Mouse (Mus musculus) midbrain, embryonic 14.5 days (tissue): ENCODE results near the gene Pold4. TPM values are rescaled to one million over a fixed set of nuclear protein-coding genes. Genes with fewer than 3 reads are reported as not detected.

ENCODE experiments used
- ATAC-seq: fragments of 200-750 bp; cut with Nextera tagmentation; 2 replicates; pipeline ENCODE4 v1.8.0; 2017; ENCODE audit warnings: moderate number of reproducible peaks, moderate library complexity; ENCODE audit not compliant: low FRiP score, low TSS enrichment
- DNase-seq: peaks from one replicate; pipeline ENCODE4 v3.0.0-alpha.2; 2015
- H3K27ac ChIP-seq: fragments of 300-500 bp; sonication (generic); replicated peaks from 2 replicates; pipeline ENCODE4 v1.5.1; 2014; ENCODE audit warnings: mild to moderate bottlenecking, low read depth, low read length, moderate library complexity
- H3K27me3 ChIP-seq: fragments of 300-500 bp; sonication (generic); 2 replicates; pipeline ENCODE4 v1.6.1; 2014; ENCODE audit warnings: low read length, control low read depth, mixed read lengths; ENCODE audit not compliant: control insufficient read depth, insufficient read depth
- H3K36me3 ChIP-seq: fragments of 300-500 bp; sonication (generic); 2 replicates; pipeline ENCODE4 v1.6.1; 2014; ENCODE audit warnings: low read length, control low read depth; ENCODE audit not compliant: control insufficient read depth, insufficient read depth
- H3K4me1 ChIP-seq: fragments of 300-500 bp; sonication (generic); 2 replicates; pipeline ENCODE4 v1.6.1; 2014; ENCODE audit warnings: mild to moderate bottlenecking, antibody characterized with exemption, low read length, control low read depth; ENCODE audit not compliant: control insufficient read depth, insufficient read depth
- H3K4me2 ChIP-seq: fragments of 300-500 bp; sonication (generic); 2 replicates; pipeline ENCODE4 v1.6.1; 2014; ENCODE audit warnings: mild to moderate bottlenecking, low read length, moderate library complexity
- H3K4me3 ChIP-seq: fragments of 300-500 bp; sonication (generic); replicated peaks from 2 replicates; pipeline ENCODE4 v1.5.1; 2014; ENCODE audit warnings: low read depth, low read length
- H3K9ac ChIP-seq: fragments of 300-500 bp; sonication (generic); replicated peaks from 2 replicates; pipeline ENCODE4 v1.6.1; 2014; ENCODE audit warnings: mild to moderate bottlenecking, low read length, moderate library complexity
- H3K9me3 ChIP-seq: fragments of 300-500 bp; sonication (generic); 2 replicates; pipeline ENCODE4 v1.6.1; 2016; ENCODE audit warnings: low read length, control low read depth, mixed read lengths; ENCODE audit not compliant: control insufficient read depth
- WGBS: fragments of 180-500 bp; shearing (Covaris S2); extraction: QIAGEN DNeasy Blood & Tissue Kit; methylation state at CpG from one replicate; pipeline ENCODE4 v1.1.7; 2014; 5-methylcytosine and 5-hydroxymethylcytosine counted together
- polyA plus RNA-seq: library from polyadenylated mRNA; unstranded; fragments of >200 nt; fragmentation: Nextera tagmentation; extraction: Ambion mirVana; gene quantifications from 2 replicates; pipeline ENCODE4 v1.2.1, GENCODE M21; 2014

The Pold4 gene
- polyA plus RNA-seq, 1 experiment from 2014 or later = 18.5 TPM

GRCm38 (mm10) chr19:4229451-4230076, 2.1 kb upstream of the Pold4 start:
- 33% methylated on average over 9 of the region's 9 CpGs for WGBS
- Histone ChIP-seq H3K4me3 (no peak overlapping the region), H3K27ac (no peak overlapping the region), H3K9ac (no peak overlapping the region), H3K36me3 (no peaks in the 10 kb centered on the region), H3K9me3 (no peaks in the 10 kb centered on the region), H3K27me3 (no peaks in the 10 kb centered on the region), H3K4me2 (no peak overlapping the region), H3K4me1 (peaks cover 11% of the 10 kb centered on the region)
- DNase-seq (no peak), ATAC-seq (no peak)

GRCm38 (mm10) chr19:4230415-4230814, 1.3 kb upstream of the Pold4 start:
- Histone ChIP-seq H3K27me3 (no peaks in the 10 kb centered on the region), H3K36me3 (no peaks in the 10 kb centered on the region)
- no peak for ATAC-seq

GRCm38 (mm10) chr19:4232186-4232572, 480 bp downstream of the Pold4 start:
- no peaks in the 10 kb centered on the region for H3K36me3 ChIP-seq
- no peak for DNase-seq
- peak overlapping the region; percentile 86 for H3K4me2 ChIP-seq
- no peak for ATAC-seq
- H3K4me3 ChIP-seq = peak overlapping the region; percentile 55
- H3K27me3 ChIP-seq = no peaks in the 10 kb centered on the region
- peak overlapping the region; percentile 68 for H3K9ac ChIP-seq
- peaks cover 11% of the 10 kb centered on the region for H3K4me1 ChIP-seq
- H3K27ac ChIP-seq = peak overlapping the region; percentile 74
- 52% methylated on average over 2 of the region's 2 CpGs for WGBS
- H3K9me3 ChIP-seq = no peaks in the 10 kb centered on the region

More at GRCm38 (mm10) chr19:4230415-4230814, 1.3 kb upstream of the Pold4 start:
- DNase-seq = no peak
- H3K4me2 ChIP-seq = no peak overlapping the region
- H3K9me3 ChIP-seq = no peaks in the 10 kb centered on the region
- WGBS = 72% methylated on average over 8 of the region's 8 CpGs
- H3K9ac ChIP-seq = no peak overlapping the region
- no peak overlapping the region for H3K27ac ChIP-seq
- H3K4me3 ChIP-seq = no peak overlapping the region
- peaks cover 11% of the 10 kb centered on the region for H3K4me1 ChIP-seq

- ATAC-seq = no peak
- no peak for DNase-seq
- H3K27me3 ChIP-seq = no peaks in the 10 kb centered on the region
- 0 out of 2 replicates have a peak overlapping the region, but pooled peaks have one; percentile 55 for H3K4me3 ChIP-seq
- peaks cover 11% of the 10 kb centered on the region for H3K4me1 ChIP-seq
- H3K36me3 ChIP-seq = no peaks in the 10 kb centered on the region
- no peaks in the 10 kb centered on the region for H3K9me3 ChIP-seq
- 80% methylated on average over 7 of the region's 7 CpGs for WGBS
- H3K27ac ChIP-seq = no peak overlapping the region
- H3K9ac ChIP-seq = peak overlapping the region; percentile 68; the same call in 1 of the 2 replicates
- H3K4me2 ChIP-seq = peak overlapping the region; percentile 86
Observed at GRCm38 (mm10) chr19:4232651-4233050, 952 bp downstream of the Pold4 start.

GRCm38 (mm10) chr19:4234548-4234947, 2.8 kb downstream of the Pold4 start:
- ATAC-seq (no peak), DNase-seq (no peak)
- no peak overlapping the region for H3K9ac ChIP-seq
- H3K9me3 ChIP-seq = no peaks in the 10 kb centered on the region
- 78% methylated on average over 4 of the region's 4 CpGs for WGBS
- H3K27me3 ChIP-seq = no peaks in the 10 kb centered on the region
- H3K4me1 ChIP-seq = peaks cover 11% of the 10 kb centered on the region
- no peak overlapping the region for H3K27ac ChIP-seq
- H3K4me2 ChIP-seq = no peak overlapping the region
- no peaks in the 10 kb centered on the region for H3K36me3 ChIP-seq
- H3K4me3 ChIP-seq = no peak overlapping the region

GRCm38 (mm10) chr19:4240247-4240668, 8.6 kb downstream of the Pold4 start:
- no peak overlapping the region for H3K27ac ChIP-seq
- no peak for ATAC-seq
- H3K4me2 ChIP-seq = no peak overlapping the region
- H3K36me3 ChIP-seq = no peaks in the 10 kb centered on the region
- H3K9me3 ChIP-seq = no peaks in the 10 kb centered on the region
- no peak overlapping the region for H3K9ac ChIP-seq
- H3K4me1 ChIP-seq = no peaks in the 10 kb centered on the region
- no peak for DNase-seq
- no peak overlapping the region for H3K4me3 ChIP-seq
- 81% methylated on average over 8 of the region's 8 CpGs for WGBS
- no peaks in the 10 kb centered on the region for H3K27me3 ChIP-seq

- DNase-seq (no peak), ATAC-seq (no peak)
- no peak overlapping the region for H3K4me2 ChIP-seq
- no peaks in the 10 kb centered on the region for H3K36me3 ChIP-seq
- H3K27me3 ChIP-seq = no peaks in the 10 kb centered on the region
- no peak overlapping the region for H3K27ac ChIP-seq
- H3K4me3 ChIP-seq = no peak overlapping the region
- 60% methylated on average over 3 of the region's 3 CpGs for WGBS
- no peaks in the 10 kb centered on the region for H3K4me1 ChIP-seq
- H3K9me3 ChIP-seq = no peaks in the 10 kb centered on the region
- no peak overlapping the region for H3K9ac ChIP-seq
Observed at GRCm38 (mm10) chr19:4242416-4242815, 10.7 kb downstream of the Pold4 start.

- H3K4me2 ChIP-seq = no peak overlapping the region
- H3K27me3 ChIP-seq = no peaks in the 10 kb centered on the region
- no peak overlapping the region for H3K27ac ChIP-seq
- ATAC-seq (no peak), DNase-seq (no peak)
- H3K4me1 ChIP-seq = no peaks in the 10 kb centered on the region
- no peak overlapping the region for H3K9ac ChIP-seq
- WGBS = 76% methylated on average over 6 of the region's 6 CpGs
- no peak overlapping the region for H3K4me3 ChIP-seq
- H3K9me3 ChIP-seq = no peaks in the 10 kb centered on the region
- H3K36me3 ChIP-seq = no peaks in the 10 kb centered on the region
Observed at GRCm38 (mm10) chr19:4244775-4245174, 13.1 kb downstream of the Pold4 start.

GRCm38 (mm10) chr19:4247010-4247409, 15.3 kb downstream of the Pold4 start:
- no peak overlapping the region for H3K9ac ChIP-seq
- H3K27me3 ChIP-seq = no peaks in the 10 kb centered on the region
- H3K27ac ChIP-seq = no peak overlapping the region
- DNase-seq = no peak
- no peak for ATAC-seq
- H3K4me3 ChIP-seq = no peak overlapping the region
- H3K4me1 ChIP-seq = no peaks in the 10 kb centered on the region
- H3K9me3 ChIP-seq = no peaks in the 10 kb centered on the region
- H3K36me3 ChIP-seq = no peaks in the 10 kb centered on the region
- no peak overlapping the region for H3K4me2 ChIP-seq
- WGBS = 53% methylated on average over 1 of the region's 1 CpGs
